Mouse (Mus musculus): ENCODE measurements around the gene Cdc26.
A peak's percentile ranks its signal among the peaks of the same experiment; 100 is the strongest.

Gene Cdc26

GRCm38 (mm10) chr4:62408601-62409282 is at the start of gene Cdc26, which contains the start of gene Prpf4:
Gene Cdc26, minus strand, starts transcription at chr4:62408642.
Gene Prpf4, plus strand, starts transcription at chr4:62408797.
- DNase-seq: peak; percentile 99 to 100

GRCm38 (mm10) chr4:62454995-62455394 is 46.6 kb upstream of the Cdc26 start:
- DNase-seq: peak; percentile 52 to 61

GRCm38 (mm10) chr4:62440986-62441385 is 32.5 kb upstream of the Cdc26 start:
- DNase-seq: no peak

- DNase-seq: peak; percentile 63 to 85
These were observed 32.1 kb upstream of the Cdc26 start for GRCm38 (mm10) chr4:62440544-62440943.

GRCm38 (mm10) chr4:62439793-62440192 is 31.4 kb upstream of the Cdc26 start:
- DNase-seq: no peak

GRCm38 (mm10) chr4:62437871-62438270 is 29.4 kb upstream of the Cdc26 start:
- DNase-seq: peak; percentile 85 to 92

- no peak for DNase-seq
These were observed 28.9 kb upstream of the Cdc26 start for GRCm38 (mm10) chr4:62437256-62437778.

GRCm38 (mm10) chr4:62435081-62435480 is 26.6 kb upstream of the Cdc26 start, which contains the start of gene Rnf183:
Gene Rnf183, minus strand, starts transcription at chr4:62435252.
- DNase-seq: peak; percentile 70 to 84

GRCm38 (mm10) chr4:62433939-62434870 is 25.8 kb upstream of the Cdc26 start:
- peak; percentile 60 to 74 for DNase-seq

- no peak for DNase-seq
These were observed 23.1 kb upstream of the Cdc26 start for GRCm38 (mm10) chr4:62431522-62431921.

GRCm38 (mm10) chr4:62430678-62431077 is 22.2 kb upstream of the Cdc26 start:
- DNase-seq: peak in 1 of 2 experiments; percentile 45

- no peak for DNase-seq
These were observed 21.2 kb upstream of the Cdc26 start for GRCm38 (mm10) chr4:62429616-62430015.

- no peak for DNase-seq
These were observed 19.7 kb upstream of the Cdc26 start for GRCm38 (mm10) chr4:62427978-62428758.

- no peak for DNase-seq
These were observed 17.4 kb upstream of the Cdc26 start for GRCm38 (mm10) chr4:62425891-62426290.

GRCm38 (mm10) chr4:62419091-62419490 is 10.6 kb upstream of the Cdc26 start:
- DNase-seq: no peak

GRCm38 (mm10) chr4:62418448-62418847 is 10.0 kb upstream of the Cdc26 start:
- no peak for DNase-seq

- DNase-seq: no peak
These were observed 3.2 kb upstream of the Cdc26 start for GRCm38 (mm10) chr4:62411606-62412005.

GRCm38 (mm10) chr4:62410325-62410724 is 1.9 kb upstream of the Cdc26 start:
- no peak for DNase-seq

- no peak for DNase-seq
These were observed 1.2 kb upstream of the Cdc26 start for GRCm38 (mm10) chr4:62409615-62410014.

GRCm38 (mm10) chr4:62407730-62408582 is 486 bp downstream of the Cdc26 start:
- peak; percentile 69 to 72 for DNase-seq

GRCm38 (mm10) chr4:62406133-62406532 is 2.3 kb downstream of the Cdc26 start:
- DNase-seq: no peak

GRCm38 (mm10) chr4:62398956-62399355 is 9.5 kb downstream of the Cdc26 start:
- DNase-seq: no peak
